Mouse (Mus musculus) liver, embryonic 11.5 days (tissue): ENCODE data around the gene Capn11. TPM values are rescaled to one million over a fixed set of nuclear protein-coding genes. Genes with fewer than 3 reads are reported as not detected.

Source experiments
- ATAC-seq: fragments of 200-750 bp; cut with Nextera tagmentation; replicated peaks from 2 replicates; pipeline ENCODE4 v1.8.0; 2017; ENCODE audit warnings: moderate number of reproducible peaks, mild to moderate bottlenecking, moderate TSS enrichment, moderate library complexity; ENCODE audit not compliant: low FRiP score
- DNase-seq: peaks from one replicate; pipeline ENCODE4 v3.0.0-alpha.2; 2017; ENCODE audit warnings: low spot score
- H3K27ac ChIP-seq: fragments of 300-500 bp; sonication (generic); 2 replicates; pipeline ENCODE4 v1.5.1; 2014; ENCODE audit warnings: mild to moderate bottlenecking, low read depth, low read length, control low read depth
- H3K27me3 ChIP-seq: fragments of 300-500 bp; sonication (generic); replicated peaks from 2 replicates; pipeline ENCODE4 v1.6.1; 2014; ENCODE audit warnings: low read length, mixed read lengths; ENCODE audit not compliant: control insufficient read depth, insufficient read depth
- H3K36me3 ChIP-seq: fragments of 300-500 bp; sonication (generic); 2 replicates; pipeline ENCODE4 v1.6.1; 2014; ENCODE audit warnings: mild to moderate bottlenecking, low read length, moderate library complexity, mixed read lengths; ENCODE audit not compliant: control insufficient read depth, insufficient read depth
- H3K4me1 ChIP-seq: fragments of 300-500 bp; sonication (generic); replicated peaks from 2 replicates; pipeline ENCODE4 v1.6.1; 2014; ENCODE audit warnings: low read length, mixed read lengths; ENCODE audit not compliant: control insufficient read depth, insufficient read depth
- H3K4me2 ChIP-seq: fragments of 300-500 bp; sonication (generic); 2 replicates; pipeline ENCODE4 v1.6.1; 2014; ENCODE audit warnings: mild to moderate bottlenecking, control low read depth, moderate library complexity
- H3K4me3 ChIP-seq: fragments of 300-500 bp; sonication (generic); 2 replicates; pipeline ENCODE4 v1.5.1; 2014; ENCODE audit warnings: low read depth, low read length, control low read depth
- H3K9ac ChIP-seq: fragments of 300-500 bp; sonication (generic); 2 replicates; pipeline ENCODE4 v1.6.1; 2014; ENCODE audit warnings: low read depth, low read length, control low read depth
- H3K9me3 ChIP-seq: fragments of 300-500 bp; sonication (generic); 2 replicates; pipeline ENCODE4 v1.6.1; 2016; ENCODE audit warnings: low read length, inconsistent platforms, mixed read lengths; ENCODE audit not compliant: control insufficient read depth
- WGBS: fragments of 180-500 bp; shearing (Covaris S2); extraction: QIAGEN DNeasy Blood & Tissue Kit; methylation state at CpG from one replicate; pipeline ENCODE4 v1.1.7; 2014; 5-methylcytosine and 5-hydroxymethylcytosine counted together
- polyA plus RNA-seq: library from polyadenylated mRNA; unstranded; fragments of >200 nt; fragmentation: Nextera tagmentation; extraction: Ambion mirVana; gene quantifications from 2 replicates; pipeline ENCODE4 v1.2.1, GENCODE M21; 2014

Gene Capn11
- polyA plus RNA-seq, 1 experiment from 2014 or later: 0.43 TPM

- no peaks in the 10 kb centered on the region for H3K4me1 ChIP-seq
- H3K27ac ChIP-seq: no peak overlapping the region
- H3K36me3 ChIP-seq: no peaks in the 10 kb centered on the region
- WGBS: 20% methylated on average over 12 of the region's 12 CpGs
- ATAC-seq: no peak
- H3K9me3 ChIP-seq: peaks cover 4% of the 10 kb centered on the region
- H3K4me3 ChIP-seq: no peak overlapping the region
- DNase-seq: peak; percentile 65
- H3K4me2 ChIP-seq: no peak overlapping the region
- H3K27me3 ChIP-seq: no peaks in the 10 kb centered on the region
- no peak overlapping the region for H3K9ac ChIP-seq
These were observed 16.4 kb downstream of the Capn11 start for GRCm38 (mm10) chr17:45642701-45643100.

GRCm38 (mm10) chr17:45641981-45642380 is 17.1 kb downstream of the Capn11 start:
- Histone ChIP-seq H3K4me1 (no peaks in the 10 kb centered on the region), H3K36me3 (no peaks in the 10 kb centered on the region), H3K9ac (no peak overlapping the region), H3K9me3 (peaks cover 4% of the 10 kb centered on the region), H3K27me3 (no peaks in the 10 kb centered on the region), H3K4me2 (no peak overlapping the region), H3K27ac (no peak overlapping the region), H3K4me3 (no peak overlapping the region)
- ATAC-seq (no peak), DNase-seq (no peak)
- WGBS: 84% methylated on average over 8 of the region's 8 CpGs

GRCm38 (mm10) chr17:45638596-45639295 is 20.4 kb downstream of the Capn11 start:
- no peak overlapping the region for H3K9ac ChIP-seq
- H3K27me3 ChIP-seq: no peaks in the 10 kb centered on the region
- H3K4me3 ChIP-seq: no peak overlapping the region
- no peak overlapping the region for H3K4me2 ChIP-seq
- no peak overlapping the region for H3K27ac ChIP-seq
- no peaks in the 10 kb centered on the region for H3K9me3 ChIP-seq
- H3K4me1 ChIP-seq: no peaks in the 10 kb centered on the region
- 69% methylated on average over 16 of the region's 16 CpGs for WGBS
- DNase-seq: no peak
- no peak for ATAC-seq
- no peaks in the 10 kb centered on the region for H3K36me3 ChIP-seq

- H3K27me3 ChIP-seq: peaks cover 2% of the 10 kb centered on the region; the same call in 1 of the 2 replicates
- no peak overlapping the region for H3K4me3 ChIP-seq
- H3K4me1 ChIP-seq: peaks cover 17% of the 10 kb centered on the region
- ATAC-seq (no peak), DNase-seq (no peak)
- 76% methylated on average over 5 of the region's 5 CpGs for WGBS
- H3K36me3 ChIP-seq: no peaks in the 10 kb centered on the region
- no peaks in the 10 kb centered on the region for H3K9me3 ChIP-seq
- H3K27ac ChIP-seq: no peak overlapping the region
- H3K9ac ChIP-seq: no peak overlapping the region
- no peak overlapping the region for H3K4me2 ChIP-seq
These were observed 25.1 kb downstream of the Capn11 start for GRCm38 (mm10) chr17:45634033-45634432.

DNA sequence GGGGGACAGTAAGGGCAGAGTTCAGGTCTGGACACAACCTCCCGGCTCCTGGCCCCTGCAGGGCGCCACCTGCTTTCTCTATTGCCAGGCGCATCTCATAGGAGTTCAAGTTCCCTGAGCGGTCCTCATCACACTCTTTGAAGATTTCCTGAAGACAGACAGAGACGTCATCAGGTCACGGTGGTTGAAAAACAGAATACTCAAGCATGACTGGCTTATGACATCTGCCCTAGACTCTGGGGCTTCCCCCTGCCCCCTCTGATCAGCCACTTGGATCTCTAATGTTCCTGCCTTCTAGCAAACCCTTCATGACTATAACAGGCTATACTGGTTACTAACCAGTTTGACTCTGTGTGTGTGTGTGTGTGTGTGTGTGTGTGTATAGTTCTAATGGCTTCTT is 27.2 kb downstream of the Capn11 start:
- H3K4me2 ChIP-seq: no peak overlapping the region
- H3K9ac ChIP-seq: no peak overlapping the region
- H3K36me3 ChIP-seq: no peaks in the 10 kb centered on the region
- no peaks in the 10 kb centered on the region for H3K9me3 ChIP-seq
- peaks cover 2% of the 10 kb centered on the region; the same call in 1 of the 2 replicates for H3K27me3 ChIP-seq
- ATAC-seq (no peak), DNase-seq (no peak)
- H3K4me3 ChIP-seq: no peak overlapping the region
- H3K4me1 ChIP-seq: peaks cover 18% of the 10 kb centered on the region
- H3K27ac ChIP-seq: no peak overlapping the region
- WGBS: 73% methylated on average over 6 of the region's 6 CpGs

GRCm38 (mm10) chr17:45630992-45631391 is 28.1 kb downstream of the Capn11 start:
- Histone ChIP-seq H3K27me3 (peaks cover 2% of the 10 kb centered on the region; the same call in 1 of the 2 replicates), H3K4me1 (peaks cover 18% of the 10 kb centered on the region), H3K36me3 (no peaks in the 10 kb centered on the region), H3K9me3 (no peaks in the 10 kb centered on the region), H3K9ac (no peak overlapping the region), H3K27ac (no peak overlapping the region), H3K4me3 (no peak overlapping the region), H3K4me2 (no peak overlapping the region)
- WGBS: 56% methylated on average over 3 of the region's 3 CpGs
- ATAC-seq (no peak), DNase-seq (no peak)

- Histone ChIP-seq H3K9me3 (no peaks in the 10 kb centered on the region), H3K9ac (peak overlapping the region; percentile 63), H3K4me3 (peak overlapping the region; percentile 52), H3K4me2 (peak overlapping the region; percentile 92), H3K27ac (0 out of 2 replicates have a peak overlapping the region, but pooled peaks have one; percentile 22), H3K27me3 (peaks cover 2% of the 10 kb centered on the region; the same call in 1 of the 2 replicates), H3K4me1 (peaks cover 18% of the 10 kb centered on the region), H3K36me3 (no peaks in the 10 kb centered on the region)
- peak; percentile 66 for ATAC-seq
- WGBS: 4% methylated on average over 34 of the region's 34 CpGs
- DNase-seq: peak; percentile 67
These were observed 29.0 kb downstream of the Capn11 start for GRCm38 (mm10) chr17:45629861-45630694.

GRCm38 (mm10) chr17:45628885-45629855 is 30.0 kb downstream of the Capn11 start:
- Histone ChIP-seq H3K4me3 (no peak overlapping the region), H3K27ac (peak overlapping the region; percentile 11; the same call in 1 of the 2 replicates)
- ATAC-seq: no peak; the same call in 1 of the 2 replicates

More at GRCm38 (mm10) chr17:45628885-45629855, 30.0 kb downstream of the Capn11 start:
- Histone ChIP-seq H3K9ac (no peak overlapping the region), H3K27me3 (peaks cover 2% of the 10 kb centered on the region; the same call in 1 of the 2 replicates), H3K9me3 (no peaks in the 10 kb centered on the region), H3K4me1 (peaks cover 18% of the 10 kb centered on the region), H3K4me2 (peak overlapping the region; percentile 92), H3K36me3 (no peaks in the 10 kb centered on the region)
- 38% methylated on average over 13 of the region's 13 CpGs for WGBS
- no peak for DNase-seq
